Mouse (Mus musculus): Measurements from ENCODE around the gene Gm10097.

The Gm10097 gene

DNA sequence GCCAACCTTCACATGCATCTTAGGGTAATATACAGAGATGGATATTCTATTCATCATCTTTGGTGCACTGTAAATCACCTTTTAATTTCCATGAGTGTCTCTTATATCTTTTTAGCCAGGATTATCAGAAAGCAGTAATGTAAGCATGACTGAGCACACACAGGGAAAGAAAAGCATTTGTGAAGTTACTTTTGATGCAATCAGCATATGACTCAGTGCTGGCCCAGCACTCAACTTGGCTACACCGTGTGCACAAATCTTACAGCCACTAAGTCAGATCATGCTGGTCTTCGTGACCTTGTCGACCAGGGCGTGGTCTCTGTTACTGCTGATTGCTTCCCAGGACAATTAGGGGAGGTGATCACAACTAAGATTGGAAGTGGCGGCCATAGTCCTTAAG lies 16.8 kb downstream of the Gm10097 start:
- DNase-seq (ENCODE audit: low spot score) = no peak

DNA sequence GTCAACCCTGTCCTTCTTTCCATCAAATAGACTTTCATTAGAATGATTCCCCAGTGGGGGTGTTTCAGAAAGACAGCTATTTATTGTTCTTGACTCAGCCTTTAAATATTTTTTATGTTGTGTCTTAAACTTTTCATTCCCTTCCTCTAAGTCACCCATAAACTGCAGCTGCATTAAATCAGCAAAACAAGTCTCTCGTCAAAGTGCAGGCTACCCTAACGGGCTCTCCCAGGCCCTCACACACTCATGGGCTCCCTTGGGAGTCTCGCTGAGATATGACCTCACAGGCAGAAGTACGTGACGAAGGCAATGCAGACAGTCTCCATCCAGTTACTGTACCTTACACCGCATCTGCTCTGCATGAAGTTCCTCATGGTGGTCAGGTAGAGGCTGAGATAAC lies 17.3 kb downstream of the Gm10097 start:
- DNase-seq (ENCODE audit: low spot score) = no peak

GRCm38 (mm10) chr10:5087336-5087735 lies 18.3 kb downstream of the Gm10097 start:
- no peak for DNase-seq (ENCODE audit: low spot score)

DNA sequence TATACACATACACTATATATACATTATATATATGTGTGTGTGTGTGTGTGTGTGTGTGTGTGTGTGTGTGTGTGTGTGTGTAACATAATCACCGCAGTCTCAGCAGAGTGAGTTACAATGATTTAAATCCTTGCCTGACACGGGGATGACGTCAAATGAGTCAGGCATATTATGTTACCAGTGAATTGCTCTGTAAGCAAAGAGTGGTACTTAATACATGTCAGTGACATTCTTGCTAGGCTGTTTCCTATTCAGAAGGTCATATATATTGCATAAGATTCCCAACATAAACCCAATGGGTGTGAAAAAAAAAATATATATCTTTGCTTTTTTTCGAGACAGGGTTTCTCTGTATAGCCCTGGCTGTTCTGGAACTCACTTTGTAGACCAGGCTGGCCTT lies 20.1 kb downstream of the Gm10097 start:
- DNase-seq (ENCODE audit: low spot score) = no peak

GRCm38 (mm10) chr10:5096996-5097753 lies 28.2 kb downstream of the Gm10097 start:
- no peak for DNase-seq (ENCODE audit: low spot score)

DNA sequence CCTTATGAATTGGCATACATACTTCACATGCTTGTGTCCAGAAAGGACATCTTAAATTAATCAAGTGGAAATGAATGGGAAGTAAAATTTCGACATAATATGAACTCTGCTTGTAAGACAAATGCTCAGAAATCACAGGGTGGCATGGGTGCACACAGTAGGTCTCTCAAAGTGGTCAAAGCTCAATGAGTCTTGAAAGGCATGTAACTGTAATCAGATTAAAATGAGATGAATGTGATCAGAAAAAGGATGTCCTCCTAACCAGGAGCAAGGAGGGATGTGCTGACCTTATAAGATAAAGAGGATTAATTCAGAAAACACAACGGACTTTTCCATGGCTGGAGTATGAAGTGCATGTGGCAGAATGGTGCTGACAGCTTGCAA lies 28.8 kb downstream of the Gm10097 start:
- DNase-seq (ENCODE audit: low spot score) = no peak

DNA sequence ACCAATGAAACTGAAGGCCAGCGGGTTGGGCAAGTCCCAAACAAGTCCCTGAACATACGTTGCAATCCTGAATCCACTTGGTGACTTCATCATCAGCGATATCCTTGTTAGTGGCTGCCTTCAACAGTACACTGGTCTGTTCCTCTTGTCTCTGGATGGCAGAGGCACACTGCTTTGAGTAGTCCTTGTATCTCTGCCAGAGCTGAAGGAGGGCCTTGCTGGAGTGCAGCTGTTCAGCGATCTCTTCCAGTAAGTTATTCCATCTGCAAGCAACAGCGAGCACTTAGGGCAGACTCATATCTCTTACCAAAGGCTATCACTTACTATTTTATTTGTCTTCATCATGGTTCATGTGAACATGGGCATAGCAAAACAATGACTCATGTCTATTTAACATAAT lies 41.8 kb downstream of the Gm10097 start:
- DNase-seq (ENCODE audit: low spot score) = no peak

- DNase-seq (ENCODE audit: low spot score) = no peak
Observed at GRCm38 (mm10) chr10:5116155-5116554, 47.2 kb downstream of the Gm10097 start.

GRCm38 (mm10) chr10:5116720-5117119 lies 47.7 kb downstream of the Gm10097 start:
- DNase-seq (ENCODE audit: low spot score) = no peak
